Mouse (Mus musculus): ENCODE results near the gene Fbxo6. TPM values are rescaled to one million over a fixed set of nuclear protein-coding genes. Genes with fewer than 3 reads are reported as not detected.
"Not testable (repeated sequence)": the region's sequence is repeated elsewhere in the genome, so short reads cannot be mapped to it uniquely, and the experiment has no call there.

The Fbxo6 gene
- total RNA-seq (2021): 10 to 100 TPM; 48.5 to 58.3 TPM
- long read RNA-seq, experiment 1, transcript Fbxo6-206 (6 exons, 811 nt): major isoform, 32 of 84 reads
- long read RNA-seq, experiment 1, transcript Fbxo6-202 (6 exons, 1,163 nt): minor isoform, 8 of 84 reads
- long read RNA-seq, experiment 1, transcript Fbxo6-208 (6 exons, 1,240 nt): minor isoform, 7 of 84 reads
- long read RNA-seq, experiment 1, transcript Fbxo6-201 (6 exons, 1,346 nt): minor isoform, 28 of 84 reads
- long read RNA-seq, experiment 1, partial matches to known transcripts: 0 of 84 reads
- long read RNA-seq, experiment 1, other reads (novel, unspliced or antisense): 9 of 84 reads
- long read RNA-seq, experiment 2, transcript Fbxo6-201 (6 exons, 1,346 nt): major isoform, 15 of 38 reads
- long read RNA-seq, experiment 2, transcript Fbxo6-206 (6 exons, 811 nt): major isoform, 15 of 38 reads
- long read RNA-seq, experiment 2, partial matches to known transcripts: 1 of 38 reads
- long read RNA-seq, experiment 2, other reads (novel, unspliced or antisense): 3 of 38 reads

DNA sequence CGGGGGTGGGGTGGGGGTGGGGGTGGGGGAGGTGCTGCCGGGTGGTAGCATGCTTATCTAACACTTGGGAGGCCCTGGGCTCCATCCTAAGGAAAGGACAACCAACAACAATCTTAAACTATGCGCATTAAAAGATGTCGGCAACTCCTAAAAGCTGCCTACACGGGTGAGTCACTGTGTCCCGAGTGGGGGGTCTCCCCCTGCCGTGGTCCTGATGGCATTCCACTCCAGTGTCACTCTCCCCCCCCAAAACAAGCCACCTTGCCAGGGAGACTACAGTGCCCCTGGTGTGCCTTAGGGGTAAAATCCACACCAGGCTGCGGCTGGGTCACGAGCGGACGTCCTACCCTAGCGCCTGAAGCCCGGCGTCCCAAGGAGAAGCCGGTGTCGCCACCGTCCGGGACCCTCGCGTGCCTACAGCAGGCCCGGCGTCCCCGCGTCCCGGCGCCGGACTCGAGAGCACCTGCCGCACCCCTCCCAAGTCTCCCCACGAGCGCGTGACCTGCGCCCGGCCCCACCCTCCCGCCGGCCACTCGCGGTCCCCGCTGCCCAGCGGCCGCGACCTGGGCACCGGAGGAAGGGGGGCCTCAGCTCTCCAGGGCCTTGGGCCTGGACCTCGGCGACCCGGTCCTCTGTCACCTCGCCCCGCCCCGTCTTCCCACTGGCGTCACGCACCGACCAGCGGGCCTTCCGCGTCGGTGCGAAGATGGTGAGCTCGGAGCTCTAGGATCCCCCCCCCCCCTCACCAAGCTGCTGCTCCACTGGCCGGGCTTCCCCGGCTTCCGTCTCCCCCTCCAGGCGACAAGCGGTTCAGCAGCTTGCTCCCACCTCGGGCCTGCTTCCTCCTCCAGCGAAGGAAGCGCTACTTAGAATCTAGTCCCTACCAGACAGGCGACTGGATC is at the start of gene Fbxo6:
Fbxo6 (minus strand) TSS at position 874 of the 902 bp plus-strand sequence.
- peak; percentile 92 to 94 for DNase-seq

DNA sequence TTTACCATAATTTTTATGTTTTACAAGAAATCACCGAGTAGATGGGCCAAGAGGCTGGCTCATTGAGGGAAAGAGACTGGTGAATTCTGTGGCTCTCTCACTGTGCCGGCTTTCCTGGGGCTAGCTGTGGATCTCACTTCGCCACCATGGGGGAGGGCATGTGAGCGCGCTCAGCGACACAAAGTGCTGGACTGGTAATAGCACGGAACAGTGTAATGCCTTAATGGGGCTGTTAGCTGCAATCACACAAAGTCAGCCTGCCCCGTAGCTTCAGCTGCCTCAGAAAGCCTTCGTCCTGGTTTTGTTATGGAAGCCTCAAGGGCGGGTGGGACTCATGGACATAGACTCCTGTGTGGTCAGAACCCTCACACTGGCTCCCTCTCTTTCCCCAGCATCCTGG is 46.8 kb upstream of the Fbxo6 start:
- no peak for DNase-seq

DNA sequence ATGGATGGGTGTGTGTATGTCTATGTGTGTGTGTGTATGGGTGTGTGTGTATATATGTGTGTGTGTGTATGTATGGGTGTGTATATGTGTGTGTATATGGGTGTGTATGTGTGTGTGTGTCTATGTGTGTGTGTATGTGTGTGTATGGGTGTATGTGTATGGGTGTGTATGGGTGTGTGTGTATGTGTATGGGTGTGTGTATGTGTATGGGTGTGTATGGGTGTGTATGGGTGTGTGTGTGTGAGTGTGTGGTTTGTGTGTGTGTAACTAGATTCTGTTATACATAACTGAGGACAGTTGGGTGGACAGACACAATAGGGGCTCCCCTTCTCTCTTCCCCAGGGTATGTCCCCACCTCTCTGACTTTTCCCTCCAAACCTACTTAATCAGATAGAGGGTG is 42.5 kb upstream of the Fbxo6 start:
- DNase-seq: no peak

- no peak for DNase-seq
These were observed 40.8 kb upstream of the Fbxo6 start for GRCm38 (mm10) chr4:148192707-148193245.

- not testable (repeated sequence) for DNase-seq
These were observed 36.8 kb upstream of the Fbxo6 start for GRCm38 (mm10) chr4:148188767-148189166.

DNA sequence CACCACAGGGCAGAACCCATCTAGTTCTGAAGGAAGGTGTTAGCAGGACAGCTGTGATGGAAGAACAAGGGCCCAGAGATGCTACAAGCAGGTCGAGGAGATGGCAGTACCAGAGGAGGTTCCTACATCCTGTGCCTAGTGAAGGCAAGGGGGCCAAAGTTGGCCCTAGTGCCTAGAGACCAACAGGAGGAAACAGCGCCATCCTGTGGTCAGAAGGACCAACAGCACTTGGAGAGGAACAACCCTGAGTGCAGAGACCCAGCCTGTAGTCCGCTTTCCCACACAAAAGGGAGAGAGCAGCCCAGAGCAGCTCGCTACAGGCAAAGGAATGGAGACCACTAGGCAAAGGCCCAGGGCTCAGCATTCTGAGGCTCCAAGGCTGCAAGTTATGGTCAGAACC is 33.9 kb upstream of the Fbxo6 start:
- DNase-seq: no peak

- DNase-seq: no peak
These were observed 32.6 kb upstream of the Fbxo6 start for GRCm38 (mm10) chr4:148184564-148184963.

- no peak for DNase-seq
These were observed 30.4 kb upstream of the Fbxo6 start for GRCm38 (mm10) chr4:148182363-148182762.

- no peak for DNase-seq
These were observed 29.5 kb upstream of the Fbxo6 start for GRCm38 (mm10) chr4:148181483-148181882.

GRCm38 (mm10) chr4:148177716-148178115 is 25.8 kb upstream of the Fbxo6 start:
- DNase-seq: no peak

DNA sequence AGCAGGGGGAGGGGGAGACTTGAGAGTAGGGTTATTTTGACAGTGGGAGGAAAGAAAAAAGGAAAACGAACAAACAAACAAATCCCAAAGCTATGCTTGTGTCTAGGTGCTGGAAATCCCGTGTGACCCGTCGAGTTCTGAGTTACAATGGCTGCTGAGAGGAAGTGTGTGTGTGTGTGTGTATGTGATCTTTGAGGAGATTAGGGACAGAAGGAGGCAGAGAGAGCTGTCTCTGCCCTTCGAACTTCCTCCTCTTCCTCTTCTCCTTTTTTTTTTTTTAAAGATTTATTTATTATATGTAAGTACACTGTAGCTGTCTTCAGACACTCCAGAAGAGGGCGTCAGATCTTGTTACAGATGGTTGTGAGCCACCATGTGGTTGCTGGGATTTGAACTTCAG is 24.7 kb upstream of the Fbxo6 start:
- DNase-seq: not testable (repeated sequence)

GRCm38 (mm10) chr4:148174495-148174862 is 22.5 kb upstream of the Fbxo6 start:
- no peak for DNase-seq

DNA sequence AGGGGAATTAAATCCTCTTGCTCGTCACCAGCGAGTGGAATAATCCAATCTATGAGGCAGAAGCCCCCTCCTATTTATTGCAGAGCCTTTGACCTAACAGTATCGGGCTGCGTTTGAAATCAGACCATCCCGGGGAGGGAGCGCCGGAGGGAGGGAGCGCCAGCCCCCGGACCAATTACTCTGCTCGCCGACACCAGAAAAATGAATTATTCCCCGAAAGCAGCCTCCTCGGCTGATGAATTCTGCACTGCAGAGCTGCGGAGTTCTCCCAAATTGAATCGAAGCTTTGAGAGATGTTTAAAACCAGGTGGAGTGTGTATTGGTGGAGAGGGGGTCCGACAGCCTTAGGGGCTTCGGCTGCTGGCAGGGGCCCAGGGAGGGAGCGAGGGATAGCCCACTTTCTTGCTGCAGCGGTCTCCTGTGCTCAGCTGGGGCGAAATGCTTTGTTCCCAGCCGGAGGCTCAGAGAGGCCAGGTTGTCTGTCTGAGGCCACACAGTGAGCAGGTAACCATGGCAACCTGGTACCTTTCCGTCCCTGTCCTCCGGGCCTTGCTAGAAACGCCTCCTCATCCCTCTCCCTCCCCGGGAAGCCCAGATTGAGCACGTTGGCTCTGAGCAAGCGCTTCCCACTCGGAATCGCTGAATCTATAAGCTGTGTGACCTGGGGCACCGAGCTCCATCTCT is 22.0 kb upstream of the Fbxo6 start:
- DNase-seq: peak in 1 of 2 experiments; percentile 14

- DNase-seq: no peak
These were observed 19.3 kb upstream of the Fbxo6 start for GRCm38 (mm10) chr4:148171261-148171660.

DNA sequence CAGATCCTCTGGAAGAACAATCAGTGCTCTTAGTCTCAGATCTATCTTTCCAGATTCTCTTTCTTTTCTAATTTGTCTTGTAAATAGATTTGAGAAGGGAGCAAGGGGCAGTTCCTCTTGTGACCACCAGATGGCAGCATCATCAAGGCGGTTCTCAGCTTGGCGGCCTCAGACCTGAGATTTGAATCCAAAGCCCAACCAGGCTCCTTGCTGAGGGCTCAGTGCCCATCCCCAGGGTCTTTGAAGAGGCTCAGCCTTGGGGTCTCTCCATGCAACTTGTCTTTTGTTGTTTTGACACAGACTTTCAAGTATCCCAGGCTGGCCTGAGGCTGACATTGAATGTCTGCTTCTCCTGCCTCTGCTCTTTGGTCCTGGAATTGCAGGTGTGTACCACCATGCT is 18.9 kb upstream of the Fbxo6 start:
- peak; percentile 47 to 65 for DNase-seq

DNA sequence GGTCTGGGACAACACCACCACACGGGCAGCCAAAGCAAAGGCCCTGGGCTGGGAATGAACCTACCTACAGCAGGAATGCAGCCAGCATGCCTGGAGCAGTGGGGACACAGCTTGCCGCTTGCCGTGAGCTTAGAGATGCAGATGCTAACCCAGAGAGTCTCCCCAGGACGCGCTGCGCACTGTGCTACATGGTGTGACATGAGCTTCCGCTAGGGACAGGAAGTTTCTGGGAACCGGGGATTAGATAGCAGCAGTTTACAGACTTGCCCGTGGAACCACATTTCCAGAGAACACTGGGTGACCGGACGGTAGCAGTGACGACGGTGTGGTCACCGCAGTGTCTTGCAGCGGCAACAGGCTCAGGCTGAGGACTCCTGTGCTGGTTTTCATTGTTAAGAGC is 17.6 kb upstream of the Fbxo6 start:
- DNase-seq: no peak

GRCm38 (mm10) chr4:148168287-148168686 is 16.3 kb upstream of the Fbxo6 start:
- peak; percentile 63 to 77 for DNase-seq

GRCm38 (mm10) chr4:148166986-148167385 is 15.0 kb upstream of the Fbxo6 start:
- DNase-seq: peak; percentile 76 to 83

DNA sequence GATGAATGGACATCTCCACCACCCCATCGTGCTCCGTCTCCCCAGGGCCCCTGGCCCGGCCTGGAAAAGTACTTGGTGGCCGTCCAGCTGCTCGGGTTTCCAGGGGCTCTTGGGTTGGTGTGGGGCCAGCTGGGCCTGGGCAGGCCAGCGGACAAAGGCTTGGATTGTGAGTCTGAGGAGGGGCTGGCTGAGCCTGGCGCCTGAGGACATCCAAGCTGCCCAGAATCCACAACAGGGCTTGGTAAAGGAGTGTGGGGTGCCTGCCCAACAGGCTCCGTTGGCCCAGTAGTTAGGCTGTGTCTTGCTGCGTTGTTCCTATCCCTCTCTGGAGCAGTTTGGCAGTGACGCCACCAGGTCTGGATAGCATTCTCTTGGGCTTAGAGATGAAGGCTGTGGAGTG is 14.5 kb upstream of the Fbxo6 start:
- no peak for DNase-seq

DNA sequence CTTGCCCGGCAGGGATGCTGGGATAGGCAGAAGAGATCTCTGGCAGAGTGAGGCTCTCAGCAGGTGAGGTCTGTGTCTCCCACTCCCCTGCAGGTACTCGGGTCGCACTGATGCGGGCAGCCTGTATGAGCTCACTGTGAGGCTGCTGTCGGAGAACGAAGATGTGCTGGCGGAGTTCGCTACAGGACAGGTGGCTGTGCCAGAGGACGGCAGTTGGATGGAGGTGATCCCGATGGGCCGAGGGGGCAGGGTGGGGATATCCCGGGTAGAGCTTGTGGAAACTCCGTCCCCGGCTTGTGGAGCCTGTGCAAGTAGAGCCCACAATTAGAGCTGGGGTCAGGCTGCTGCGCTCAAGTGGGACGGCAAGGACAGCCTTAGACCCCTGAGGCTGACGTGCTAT is 13.6 kb upstream of the Fbxo6 start:
- DNase-seq: no peak

DNA sequence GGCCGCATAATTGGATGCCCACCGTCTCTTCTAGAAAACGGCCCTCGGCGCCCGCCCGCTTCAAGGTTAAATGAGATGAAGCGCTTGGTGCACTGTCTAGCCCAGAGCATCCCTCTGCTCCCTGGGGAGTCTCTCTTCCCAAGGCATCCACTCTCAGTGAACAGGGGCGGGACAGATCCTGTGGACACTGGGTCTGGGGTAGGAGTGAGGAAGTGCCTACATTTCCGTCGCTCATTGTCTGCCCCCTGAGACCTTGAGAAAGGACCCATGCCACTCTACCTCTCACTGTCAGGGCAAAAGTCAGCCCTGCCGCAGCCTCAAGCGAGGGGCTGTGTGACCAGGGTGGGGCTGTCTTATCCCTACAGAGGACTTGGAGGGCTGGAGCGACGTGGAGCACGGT is 12.5 kb upstream of the Fbxo6 start:
- DNase-seq: no peak

GRCm38 (mm10) chr4:148164002-148164439 is 12.1 kb upstream of the Fbxo6 start:
- peak; percentile 87 to 91 for DNase-seq
